Mouse (Mus musculus): ENCODE results near the gene Nedd4. TPM values are rescaled to one million over a fixed set of nuclear protein-coding genes. Genes with fewer than 3 reads are reported as not detected.

The Nedd4 gene
- polyA plus RNA-seq, 1 experiment from 2014 or later: 764 TPM

- H3K4me3 ChIP-seq (ENCODE audit: low read depth, low read length): no peak overlapping the region
- no peaks in the 10 kb centered on the region for H3K36me3 ChIP-seq (ENCODE audit: control insufficient read depth, insufficient read depth, low read length)
- H3K9ac ChIP-seq (replicated peaks; ENCODE audit: low read depth, low read length): no peak overlapping the region
- H3K4me2 ChIP-seq (replicated peaks; ENCODE audit: low read depth, low read length): no peak overlapping the region
- peaks cover 18% of the 10 kb centered on the region for H3K4me1 ChIP-seq (ENCODE audit: control insufficient read depth, insufficient read depth, low read length)
- H3K27me3 ChIP-seq (ENCODE audit: control insufficient read depth, insufficient read depth, low read length): no peaks in the 10 kb centered on the region
- no peak for ATAC-seq (ENCODE audit: insufficient number of reproducible peaks, insufficient read depth, low FRiP score, low read depth)
- H3K27ac ChIP-seq (ENCODE audit: low read length): no peak overlapping the region
- no peaks in the 10 kb centered on the region for H3K9me3 ChIP-seq (ENCODE audit: control insufficient read depth, low read depth, low read length)
- WGBS: 16% methylated on average over 4 of the region's 4 CpGs
These were observed 119.3 kb downstream of the Nedd4 start for GRCm38 (mm10) chr9:72781466-72781865.

GRCm38 (mm10) chr9:72782121-72782520, 120.0 kb downstream of the Nedd4 start:
- no peak for ATAC-seq (ENCODE audit: insufficient number of reproducible peaks, insufficient read depth, low FRiP score, low read depth)
- Histone ChIP-seq H3K9me3 (ENCODE audit: control insufficient read depth, low read depth, low read length) (no peaks in the 10 kb centered on the region), H3K9ac (replicated peaks; ENCODE audit: low read depth, low read length) (no peak overlapping the region), H3K4me2 (replicated peaks; ENCODE audit: low read depth, low read length) (no peak overlapping the region), H3K27me3 (ENCODE audit: control insufficient read depth, insufficient read depth, low read length) (no peaks in the 10 kb centered on the region), H3K4me1 (ENCODE audit: control insufficient read depth, insufficient read depth, low read length) (peaks cover 18% of the 10 kb centered on the region), H3K27ac (ENCODE audit: low read length) (no peak overlapping the region), H3K36me3 (ENCODE audit: control insufficient read depth, insufficient read depth, low read length) (no peaks in the 10 kb centered on the region), H3K4me3 (ENCODE audit: low read depth, low read length) (no peak overlapping the region)
- WGBS: 20% methylated on average over 8 of the region's 8 CpGs

- Histone ChIP-seq H3K4me1 (ENCODE audit: control insufficient read depth, insufficient read depth, low read length) (peaks cover 11% of the 10 kb centered on the region; the same call in 1 of the 2 replicates), H3K27me3 (ENCODE audit: control insufficient read depth, insufficient read depth, low read length) (no peaks in the 10 kb centered on the region), H3K27ac (ENCODE audit: low read length) (no peak overlapping the region), H3K4me3 (ENCODE audit: low read depth, low read length) (no peak overlapping the region), H3K9me3 (ENCODE audit: control insufficient read depth, low read depth, low read length) (no peaks in the 10 kb centered on the region), H3K36me3 (ENCODE audit: control insufficient read depth, insufficient read depth, low read length) (no peaks in the 10 kb centered on the region), H3K4me2 (replicated peaks; ENCODE audit: low read depth, low read length) (no peak overlapping the region), H3K9ac (replicated peaks; ENCODE audit: low read depth, low read length) (no peak overlapping the region)
- 67% methylated on average over 1 of the region's 1 CpGs for WGBS
- ATAC-seq (ENCODE audit: insufficient number of reproducible peaks, insufficient read depth, low FRiP score, low read depth): no peak
These were observed 125.6 kb downstream of the Nedd4 start for GRCm38 (mm10) chr9:72787732-72788131.

- Histone ChIP-seq H3K4me2 (replicated peaks; ENCODE audit: low read depth, low read length) (no peak overlapping the region), H3K4me1 (ENCODE audit: control insufficient read depth, insufficient read depth, low read length) (peaks cover 11% of the 10 kb centered on the region; the same call in 1 of the 2 replicates), H3K9ac (replicated peaks; ENCODE audit: low read depth, low read length) (no peak overlapping the region), H3K27ac (ENCODE audit: low read length) (no peak overlapping the region; the same call in 1 of the 2 replicates), H3K27me3 (ENCODE audit: control insufficient read depth, insufficient read depth, low read length) (no peaks in the 10 kb centered on the region), H3K9me3 (ENCODE audit: control insufficient read depth, low read depth, low read length) (no peaks in the 10 kb centered on the region), H3K4me3 (ENCODE audit: low read depth, low read length) (no peak overlapping the region), H3K36me3 (ENCODE audit: control insufficient read depth, insufficient read depth, low read length) (no peaks in the 10 kb centered on the region)
- 43% methylated on average over 14 of the region's 14 CpGs for WGBS
- ATAC-seq (ENCODE audit: insufficient number of reproducible peaks, insufficient read depth, low FRiP score, low read depth): no peak
These were observed 128.5 kb downstream of the Nedd4 start for GRCm38 (mm10) chr9:72790530-72791212.

GRCm38 (mm10) chr9:72791213-72791582, 129.1 kb downstream of the Nedd4 start:
- Histone ChIP-seq H3K4me2 (replicated peaks; ENCODE audit: low read depth, low read length) (no peak overlapping the region; the same call in 1 of the 2 replicates), H3K27me3 (ENCODE audit: control insufficient read depth, insufficient read depth, low read length) (no peaks in the 10 kb centered on the region), H3K4me1 (ENCODE audit: control insufficient read depth, insufficient read depth, low read length) (peaks cover 11% of the 10 kb centered on the region; the same call in 1 of the 2 replicates), H3K9ac (replicated peaks; ENCODE audit: low read depth, low read length) (no peak overlapping the region), H3K4me3 (ENCODE audit: low read depth, low read length) (no peak overlapping the region), H3K36me3 (ENCODE audit: control insufficient read depth, insufficient read depth, low read length) (no peaks in the 10 kb centered on the region), H3K27ac (ENCODE audit: low read length) (no peak overlapping the region), H3K9me3 (ENCODE audit: control insufficient read depth, low read depth, low read length) (no peaks in the 10 kb centered on the region)
- ATAC-seq (ENCODE audit: insufficient number of reproducible peaks, insufficient read depth, low FRiP score, low read depth): no peak
- WGBS: 52% methylated on average over 10 of the region's 10 CpGs

GRCm38 (mm10) chr9:72791681-72792080, 129.5 kb downstream of the Nedd4 start:
- ATAC-seq (ENCODE audit: insufficient number of reproducible peaks, insufficient read depth, low FRiP score, low read depth): no peak
- H3K4me1 ChIP-seq (ENCODE audit: control insufficient read depth, insufficient read depth, low read length): peaks cover 11% of the 10 kb centered on the region; the same call in 1 of the 2 replicates
- H3K9ac ChIP-seq (replicated peaks; ENCODE audit: low read depth, low read length): no peak overlapping the region
- no peaks in the 10 kb centered on the region for H3K27me3 ChIP-seq (ENCODE audit: control insufficient read depth, insufficient read depth, low read length)
- no peak overlapping the region; the same call in 1 of the 2 replicates for H3K4me2 ChIP-seq (replicated peaks; ENCODE audit: low read depth, low read length)
- H3K27ac ChIP-seq (ENCODE audit: low read length): no peak overlapping the region
- H3K36me3 ChIP-seq (ENCODE audit: control insufficient read depth, insufficient read depth, low read length): no peaks in the 10 kb centered on the region
- H3K9me3 ChIP-seq (ENCODE audit: control insufficient read depth, low read depth, low read length): no peaks in the 10 kb centered on the region
- no peak overlapping the region for H3K4me3 ChIP-seq (ENCODE audit: low read depth, low read length)
- 26% methylated on average over 6 of the region's 6 CpGs for WGBS

GRCm38 (mm10) chr9:72795243-72795642, 133.1 kb downstream of the Nedd4 start:
- Histone ChIP-seq H3K27me3 (ENCODE audit: control insufficient read depth, insufficient read depth, low read length) (no peaks in the 10 kb centered on the region), H3K4me1 (ENCODE audit: control insufficient read depth, insufficient read depth, low read length) (peaks cover 11% of the 10 kb centered on the region; the same call in 1 of the 2 replicates), H3K4me3 (ENCODE audit: low read depth, low read length) (no peak overlapping the region), H3K9me3 (ENCODE audit: control insufficient read depth, low read depth, low read length) (no peaks in the 10 kb centered on the region), H3K27ac (ENCODE audit: low read length) (no peak overlapping the region), H3K36me3 (ENCODE audit: control insufficient read depth, insufficient read depth, low read length) (no peaks in the 10 kb centered on the region), H3K9ac (replicated peaks; ENCODE audit: low read depth, low read length) (no peak overlapping the region), H3K4me2 (replicated peaks; ENCODE audit: low read depth, low read length) (no peak overlapping the region)
- no peak for ATAC-seq (ENCODE audit: insufficient number of reproducible peaks, insufficient read depth, low FRiP score, low read depth)
- 67% methylated on average over 3 of the region's 3 CpGs for WGBS

GRCm38 (mm10) chr9:72797136-72797621, 135.0 kb downstream of the Nedd4 start:
- H3K27me3 ChIP-seq (ENCODE audit: control insufficient read depth, insufficient read depth, low read length): no peaks in the 10 kb centered on the region
- no peaks in the 10 kb centered on the region for H3K9me3 ChIP-seq (ENCODE audit: control insufficient read depth, low read depth, low read length)
- H3K36me3 ChIP-seq (ENCODE audit: control insufficient read depth, insufficient read depth, low read length): no peaks in the 10 kb centered on the region
- H3K4me3 ChIP-seq (ENCODE audit: low read depth, low read length): no peak overlapping the region
- no peak overlapping the region for H3K27ac ChIP-seq (ENCODE audit: low read length)
- ATAC-seq (ENCODE audit: insufficient number of reproducible peaks, insufficient read depth, low FRiP score, low read depth): no peak
- no peak overlapping the region; the same call in 1 of the 2 replicates for H3K4me2 ChIP-seq (replicated peaks; ENCODE audit: low read depth, low read length)
- H3K9ac ChIP-seq (replicated peaks; ENCODE audit: low read depth, low read length): no peak overlapping the region
- H3K4me1 ChIP-seq (ENCODE audit: control insufficient read depth, insufficient read depth, low read length): no peaks in the 10 kb centered on the region
- WGBS: 42% methylated on average over 9 of the region's 9 CpGs

Measured in stomach, embryonic 14.5 days (tissue).